Mouse (Mus musculus) cerebellum, adult 9-11 months (tissue): ENCODE results near the gene Ier3.

Experiments
- DNase-seq: peaks from one replicate; pipeline ENCODE4 v3.0.0; 2022

Ier3 gene

DNA sequence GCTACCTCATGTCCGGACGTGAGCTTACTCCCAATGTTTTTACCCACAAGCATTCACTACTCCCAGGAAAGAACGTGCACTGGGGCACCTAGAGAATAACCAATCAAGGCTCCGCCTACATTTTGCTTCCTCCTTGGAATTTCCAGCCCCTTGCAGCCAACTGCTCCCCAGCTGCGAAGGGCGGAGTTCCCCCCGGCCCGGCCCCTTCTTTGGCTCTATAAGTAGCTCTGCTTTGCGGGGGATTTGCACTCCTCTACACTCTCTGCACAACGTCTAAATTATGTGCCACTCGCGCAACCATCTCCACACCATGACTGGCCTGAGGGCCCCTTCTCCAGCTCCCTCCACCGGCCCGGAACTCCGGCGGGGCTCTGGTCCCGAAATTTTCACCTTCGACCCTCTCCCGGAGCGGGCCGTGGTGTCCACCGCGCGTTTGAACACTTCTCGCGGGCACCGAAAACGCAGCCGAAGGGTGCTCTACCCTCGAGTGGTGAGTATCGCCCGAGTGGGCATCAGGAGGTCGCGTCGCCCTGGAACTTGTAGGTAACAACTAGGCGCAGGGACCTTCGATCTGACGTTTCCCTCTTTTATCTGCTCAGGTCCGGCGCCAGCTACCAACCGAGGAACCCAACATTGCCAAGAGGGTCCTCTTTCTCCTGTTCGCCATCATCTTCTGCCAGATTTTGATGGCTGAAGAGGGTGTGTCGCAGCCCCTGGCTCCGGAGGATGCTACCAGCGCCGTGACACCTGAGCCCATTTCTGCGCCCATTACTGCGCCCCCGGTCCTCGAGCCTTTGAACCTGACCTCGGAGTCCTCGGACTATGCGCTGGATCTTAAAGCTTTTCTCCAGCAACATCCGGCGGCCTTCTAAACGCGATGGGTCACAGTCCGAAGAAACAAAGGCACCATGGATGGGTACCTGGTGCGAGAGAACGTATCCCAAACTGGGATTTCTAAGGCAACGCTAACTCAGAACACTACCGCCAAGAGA lies at the start of gene Ier3:
Gene Ier3, plus strand, starts transcription at position 246 of the 992 bp plus-strand sequence.
- peak; percentile 69 for DNase-seq

DNA sequence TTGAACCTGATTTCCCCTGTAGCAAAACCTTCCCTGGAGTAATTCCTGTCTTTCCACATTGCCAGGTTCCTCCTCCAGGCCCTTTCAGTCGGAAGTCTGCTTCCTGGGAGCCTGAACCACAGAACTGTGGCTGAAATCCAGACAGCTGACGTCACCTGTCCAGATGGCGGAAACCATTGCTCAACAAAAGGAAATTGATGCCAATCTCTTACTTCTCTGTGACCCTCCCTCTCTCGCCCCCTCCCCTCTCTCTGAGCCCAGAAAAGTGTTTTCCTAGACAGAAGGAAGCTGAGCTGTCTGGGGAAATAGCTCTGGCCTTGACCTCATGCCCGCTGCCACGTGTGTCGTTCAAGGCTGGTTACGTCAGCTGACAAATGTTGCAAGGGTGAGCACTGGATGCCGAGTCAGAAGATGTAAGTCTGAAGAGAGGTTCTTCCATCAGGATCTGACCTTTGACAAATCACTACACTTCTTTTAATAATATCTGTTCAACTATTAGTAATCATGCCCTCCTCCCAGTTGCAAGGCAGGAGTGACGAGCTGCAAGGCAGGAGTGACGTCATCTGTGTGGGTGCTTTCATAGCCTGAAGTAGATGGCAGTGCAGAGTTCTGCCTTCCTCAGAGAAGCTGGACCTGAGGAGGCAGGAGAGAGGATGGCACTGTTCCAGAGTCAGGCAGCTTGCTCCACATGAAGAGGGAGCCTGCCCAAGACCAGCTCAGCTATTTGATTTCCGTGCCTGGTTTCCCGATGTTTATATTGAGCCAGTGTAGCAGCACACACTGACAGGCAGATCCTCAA lies 44.5 kb upstream of the Ier3 start:
- DNase-seq: peak; percentile 93

DNA sequence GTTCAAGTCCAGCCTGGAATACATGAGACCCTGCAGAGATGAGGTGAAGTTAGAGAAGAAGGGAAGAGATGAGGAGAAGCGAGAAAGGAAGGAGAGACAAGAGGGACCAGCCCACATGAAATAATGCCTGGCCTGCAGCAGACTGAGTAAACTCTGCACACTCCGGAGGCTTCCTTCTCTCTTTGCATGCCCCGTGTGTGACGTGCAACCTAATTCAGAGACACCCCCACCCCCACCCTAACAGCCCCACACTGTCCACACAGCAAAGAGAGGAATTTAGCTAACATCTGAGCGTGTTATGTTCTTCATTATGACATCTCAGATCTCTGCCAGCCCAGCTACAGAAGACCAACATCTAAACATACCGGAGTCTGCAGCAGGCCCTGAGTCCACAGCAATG lies 42.5 kb upstream of the Ier3 start:
- DNase-seq: no peak

DNA sequence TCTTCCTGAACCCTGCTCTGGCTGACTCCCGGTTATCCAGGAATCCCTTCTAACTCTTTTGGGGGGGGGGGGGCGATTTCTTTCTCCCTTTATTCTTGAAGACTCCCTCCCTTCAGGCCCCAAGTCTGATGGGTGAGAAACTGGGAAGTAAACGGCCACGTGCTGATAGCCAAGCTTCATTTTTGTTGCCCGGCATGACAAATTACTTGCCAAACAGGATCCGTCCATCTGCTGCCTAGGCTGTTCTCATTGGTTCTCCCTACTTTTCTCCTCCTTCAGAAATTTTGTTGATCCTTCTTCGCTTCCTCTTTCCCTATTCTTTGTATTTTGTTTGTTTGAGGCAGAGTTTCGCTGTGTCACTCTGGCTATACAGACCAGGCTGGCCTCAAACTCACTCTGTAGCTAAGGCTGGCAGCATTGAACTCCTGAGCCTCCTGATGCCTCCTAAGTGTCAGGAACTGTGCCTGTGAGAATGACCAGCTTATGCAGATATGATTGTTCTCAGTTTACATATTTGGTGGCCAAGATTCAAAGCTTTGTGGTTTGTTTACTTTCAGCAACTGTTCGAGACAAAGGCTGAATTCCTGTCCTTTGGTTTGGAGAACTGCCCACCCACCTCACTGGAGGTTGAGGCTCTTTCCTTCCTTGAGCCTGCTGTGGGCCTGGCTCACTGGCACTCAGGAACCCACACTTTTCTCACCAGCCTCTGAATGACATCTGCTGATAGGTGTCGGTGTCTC lies 41.8 kb upstream of the Ier3 start:
- DNase-seq: no peak

DNA sequence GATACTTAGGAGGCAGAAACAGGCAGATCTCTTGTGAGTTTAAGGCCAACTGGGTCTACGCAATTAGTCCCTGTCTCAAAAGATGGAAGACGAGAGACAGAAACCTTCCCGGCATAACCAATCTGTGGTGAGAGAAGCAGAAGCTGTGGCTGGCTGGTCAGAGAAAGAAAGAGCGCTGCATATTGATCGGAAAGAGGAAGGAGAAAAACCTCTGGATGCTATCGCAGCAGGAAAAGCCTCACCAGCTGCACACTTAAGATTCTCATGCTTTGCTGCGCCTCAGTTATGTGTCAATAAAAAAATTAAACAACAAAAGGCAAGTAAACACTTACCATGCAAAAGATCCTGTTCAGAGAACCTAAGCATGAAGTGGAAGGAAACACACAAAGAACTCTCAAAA lies 41.1 kb upstream of the Ier3 start:
- no peak for DNase-seq

DNA sequence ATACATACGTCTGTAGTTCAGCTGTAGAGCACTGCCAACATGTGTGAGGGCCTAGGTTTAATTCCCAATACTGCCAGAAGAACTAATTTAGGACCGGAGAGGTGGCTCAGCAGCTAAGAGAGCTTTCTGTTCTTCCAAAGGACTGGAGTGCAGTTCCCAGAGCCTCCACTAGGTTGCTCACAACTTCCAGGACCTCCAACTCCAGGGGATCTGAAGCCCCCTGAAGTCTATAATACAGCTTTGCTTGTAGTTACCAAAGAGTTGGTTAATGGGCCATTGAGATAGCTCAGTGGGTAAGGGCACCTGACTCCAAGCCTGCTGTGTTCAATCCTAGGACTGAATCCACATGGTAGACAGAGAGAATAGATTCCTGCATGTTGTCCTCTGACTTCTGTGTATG lies 39.1 kb upstream of the Ier3 start:
- DNase-seq: no peak

DNA sequence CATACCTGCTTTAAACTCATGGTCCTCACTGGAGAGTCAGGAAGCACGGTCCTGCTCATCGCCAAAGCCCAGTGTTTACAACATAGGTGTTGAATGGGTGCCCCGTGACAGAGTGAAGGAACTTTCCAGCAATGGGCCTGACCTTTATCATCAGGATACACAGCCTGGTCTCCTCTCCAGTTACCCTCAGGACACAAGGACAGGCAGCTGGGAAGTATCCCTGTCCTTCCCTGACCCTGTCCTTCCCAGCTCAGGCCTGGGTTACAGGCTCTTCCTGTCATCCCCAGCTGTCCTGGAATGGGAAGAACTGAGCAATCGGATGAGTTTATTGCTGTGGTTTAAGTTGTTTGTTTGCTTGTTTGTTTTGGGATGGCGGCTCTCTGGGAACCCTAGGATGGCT lies 38.6 kb upstream of the Ier3 start:
- no peak for DNase-seq

DNA sequence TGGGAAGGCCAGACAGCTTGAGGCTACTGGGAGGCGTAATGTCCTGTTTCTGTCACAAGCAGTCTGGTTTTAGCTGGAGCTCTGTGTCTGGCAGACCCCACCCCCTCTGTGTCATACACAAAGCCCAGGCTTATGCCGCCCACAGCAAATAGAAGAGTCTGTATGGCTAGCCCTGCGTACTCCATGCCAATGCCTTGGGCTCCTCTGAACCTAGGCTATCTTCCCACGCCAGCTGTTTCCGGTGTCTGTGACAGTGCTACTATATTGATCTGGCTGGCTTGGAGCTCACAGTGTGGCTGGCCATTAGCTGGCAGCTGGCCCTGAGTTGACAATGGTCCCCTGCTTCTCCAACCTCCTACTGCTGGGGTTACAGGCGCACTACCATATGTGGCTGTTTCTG lies 37.5 kb upstream of the Ier3 start:
- no peak for DNase-seq

DNA sequence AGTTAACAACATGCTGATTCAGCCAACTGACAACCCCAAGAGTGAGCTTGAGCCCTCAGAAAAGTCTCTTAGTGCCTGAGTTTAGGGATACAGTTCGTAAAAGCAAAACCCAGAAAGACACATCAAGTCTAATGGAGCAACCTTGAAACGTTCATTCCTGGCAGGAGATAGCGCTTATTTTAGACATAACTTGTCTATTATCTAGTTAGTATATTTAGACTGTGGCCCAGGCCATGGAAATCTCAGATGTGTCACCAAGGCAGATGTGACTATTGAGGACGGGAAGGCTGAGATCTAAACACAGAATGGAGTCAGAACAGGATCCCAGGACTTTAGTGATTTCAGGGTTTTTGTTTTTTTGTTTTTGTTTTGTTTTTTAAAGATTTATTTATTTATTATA lies 36.3 kb upstream of the Ier3 start:
- DNase-seq: no peak

DNA sequence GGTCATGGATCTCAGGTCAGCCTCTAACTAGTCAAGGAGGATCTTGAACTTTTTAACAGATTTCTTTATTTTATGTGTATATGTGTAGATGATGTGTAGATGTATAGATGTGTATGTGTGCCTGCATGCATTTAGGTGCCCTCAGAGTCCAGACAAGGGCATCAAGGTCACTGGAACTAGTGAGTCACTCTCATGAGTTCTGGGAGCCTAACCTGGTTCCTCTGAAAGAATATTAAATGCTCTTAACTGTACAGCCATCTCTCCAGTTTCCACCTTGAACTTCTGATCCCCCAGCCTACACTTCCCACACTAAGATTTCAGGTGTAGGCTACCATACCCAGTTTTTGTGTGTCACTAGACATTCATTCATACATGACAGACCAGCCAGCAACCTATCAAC lies 34.0 kb upstream of the Ier3 start:
- no peak for DNase-seq

DNA sequence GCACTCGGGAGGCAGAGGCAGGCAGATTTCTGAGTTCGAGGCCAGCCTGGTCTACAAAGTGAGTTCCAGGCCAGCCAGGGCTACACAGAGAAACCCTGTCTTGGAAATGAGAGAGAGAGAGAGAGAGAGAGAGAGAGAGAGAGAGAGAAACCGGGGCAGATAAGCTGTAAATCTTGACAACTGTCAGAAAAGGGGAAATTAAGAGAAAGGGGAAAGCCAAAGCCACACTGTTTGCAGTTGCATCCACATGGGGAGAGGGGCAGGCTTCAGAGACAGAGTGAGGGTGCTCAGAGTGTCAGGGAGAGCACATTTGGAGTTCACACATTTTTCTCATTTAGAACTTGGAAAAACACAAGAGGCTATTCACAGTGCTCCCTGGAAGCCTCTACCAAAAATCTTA lies 33.5 kb upstream of the Ier3 start:
- no peak for DNase-seq

DNA sequence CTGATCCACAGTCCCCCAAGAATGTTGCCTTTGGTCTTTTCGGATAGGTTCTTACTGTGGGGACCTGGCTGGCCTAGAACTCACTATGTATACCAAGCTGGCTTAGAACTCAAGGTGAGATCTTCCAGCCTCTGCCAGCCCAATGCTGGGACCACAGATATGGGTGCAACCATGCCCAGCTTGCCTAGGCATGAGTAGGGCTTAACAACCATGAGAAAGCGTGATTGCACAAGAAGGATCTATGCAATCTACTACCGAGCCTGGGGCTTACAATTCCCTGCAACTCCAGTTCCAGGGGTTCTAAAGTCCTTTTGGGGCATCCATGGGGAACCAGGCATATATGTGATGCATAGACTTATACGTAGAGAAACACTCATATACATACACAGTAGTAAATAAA lies 30.6 kb upstream of the Ier3 start:
- DNase-seq: no peak

DNA sequence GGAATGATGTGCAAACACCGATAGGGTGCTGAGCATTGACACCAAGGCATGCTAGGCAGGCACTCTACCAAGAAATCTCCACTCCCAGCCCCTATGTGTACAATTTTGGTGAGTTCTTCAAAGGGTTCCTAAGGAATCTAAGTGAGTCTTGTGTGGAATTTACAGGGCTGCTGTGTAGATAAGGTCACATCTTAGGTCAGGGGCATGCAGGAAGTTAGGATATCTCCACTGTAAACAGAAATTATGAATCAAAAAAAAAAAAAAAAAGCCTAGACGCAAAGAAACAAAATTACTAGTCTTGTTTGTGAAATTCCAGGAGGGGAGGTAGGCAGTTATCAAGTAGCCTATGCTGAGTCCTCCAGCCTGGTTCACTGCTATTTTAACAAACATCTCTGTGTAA lies 28.6 kb upstream of the Ier3 start:
- no peak for DNase-seq

DNA sequence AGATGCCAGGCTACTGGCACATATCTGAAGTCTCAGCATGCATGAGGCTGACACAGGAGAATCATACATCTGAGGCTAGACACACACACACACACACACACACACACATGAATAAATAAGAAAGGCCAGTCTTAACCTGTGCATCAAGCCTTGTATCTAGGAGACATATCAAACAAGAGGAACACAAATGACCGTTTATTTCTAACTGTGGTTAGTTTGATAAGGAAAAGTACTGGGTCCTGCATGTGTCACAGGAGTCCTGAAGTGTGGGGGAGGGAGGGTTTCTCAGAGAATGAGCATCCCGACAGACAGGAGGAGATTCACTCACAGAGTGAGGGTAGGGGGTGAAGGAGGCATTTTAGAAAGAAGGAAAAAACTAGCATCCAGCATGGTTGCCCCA lies 26.4 kb upstream of the Ier3 start:
- no peak for DNase-seq

DNA sequence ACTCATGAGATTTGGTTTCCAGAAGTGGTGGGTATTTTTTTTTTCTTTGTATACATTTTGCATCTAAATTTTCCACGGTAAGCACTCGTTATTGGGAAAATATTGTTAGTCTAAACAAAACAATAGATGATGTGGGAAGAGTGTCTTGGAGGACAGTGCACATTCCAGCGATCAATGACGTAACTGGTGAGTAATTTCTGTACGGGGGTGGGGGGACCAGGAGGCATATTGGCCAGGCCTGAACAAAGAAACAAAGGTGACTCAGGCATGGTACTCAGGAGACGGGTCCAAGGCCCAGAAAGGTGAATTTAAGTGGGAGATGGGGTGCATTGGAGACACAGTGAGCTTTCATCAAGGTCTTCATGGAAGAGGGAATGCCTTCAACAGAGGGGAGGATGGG lies 25.8 kb upstream of the Ier3 start:
- DNase-seq: no peak

DNA sequence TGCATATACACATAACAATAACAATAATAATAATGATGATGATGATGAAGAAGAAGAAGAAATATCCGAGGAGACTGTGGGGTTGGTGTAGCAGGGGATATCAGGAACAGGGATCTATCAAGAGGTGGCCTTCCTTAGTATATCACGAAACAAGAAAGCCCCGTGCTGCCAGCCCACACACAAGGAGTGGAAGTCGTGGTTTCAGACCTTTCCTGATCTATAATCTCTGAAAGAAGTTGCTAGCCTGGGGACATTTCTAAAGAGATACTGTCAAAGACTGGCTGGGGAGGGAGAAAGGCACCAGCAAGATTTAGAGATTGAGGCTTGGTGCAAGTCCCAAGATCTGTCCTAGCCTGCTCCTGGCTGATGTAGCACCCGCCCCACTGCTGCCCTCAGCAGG lies 24.6 kb upstream of the Ier3 start:
- DNase-seq: no peak

DNA sequence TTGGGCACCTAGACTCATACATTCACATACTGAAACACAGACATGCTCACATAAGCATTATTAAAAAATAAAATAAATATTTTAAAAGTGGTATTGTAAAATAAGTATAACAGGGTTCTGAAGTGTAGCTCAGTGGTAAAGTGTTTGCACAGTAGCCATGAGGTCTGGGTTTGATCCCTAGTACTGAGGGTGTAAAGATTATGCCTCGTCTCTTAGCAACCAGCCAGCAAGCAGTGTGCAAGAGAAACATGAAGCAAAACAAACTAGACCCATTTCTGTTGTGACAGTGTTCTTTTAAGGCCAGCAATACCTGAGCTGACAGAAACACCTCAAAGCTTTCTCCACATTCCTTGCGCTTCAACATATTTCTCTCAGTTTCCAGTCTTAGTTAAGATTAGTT lies 20.6 kb upstream of the Ier3 start:
- DNase-seq: no peak

DNA sequence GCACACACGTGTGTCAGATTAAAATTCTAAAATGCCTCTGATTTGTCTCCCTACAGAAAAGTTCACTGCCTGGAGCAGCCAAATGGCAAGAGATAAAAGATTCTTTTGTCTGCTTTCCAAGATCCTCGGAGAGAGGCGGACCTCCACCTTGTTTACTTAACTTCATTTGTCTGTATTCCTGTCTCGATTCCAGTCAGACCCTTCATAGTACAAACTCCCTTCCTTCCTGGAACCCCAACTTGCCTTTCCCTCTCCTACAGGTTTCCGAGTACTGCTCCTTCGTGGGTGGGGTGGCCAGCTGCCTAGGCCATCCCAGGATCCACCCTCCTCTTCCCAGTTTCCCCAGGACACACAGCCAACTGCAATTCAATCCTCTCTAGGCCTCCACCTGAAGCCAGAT lies 18.5 kb upstream of the Ier3 start:
- no peak for DNase-seq

DNA sequence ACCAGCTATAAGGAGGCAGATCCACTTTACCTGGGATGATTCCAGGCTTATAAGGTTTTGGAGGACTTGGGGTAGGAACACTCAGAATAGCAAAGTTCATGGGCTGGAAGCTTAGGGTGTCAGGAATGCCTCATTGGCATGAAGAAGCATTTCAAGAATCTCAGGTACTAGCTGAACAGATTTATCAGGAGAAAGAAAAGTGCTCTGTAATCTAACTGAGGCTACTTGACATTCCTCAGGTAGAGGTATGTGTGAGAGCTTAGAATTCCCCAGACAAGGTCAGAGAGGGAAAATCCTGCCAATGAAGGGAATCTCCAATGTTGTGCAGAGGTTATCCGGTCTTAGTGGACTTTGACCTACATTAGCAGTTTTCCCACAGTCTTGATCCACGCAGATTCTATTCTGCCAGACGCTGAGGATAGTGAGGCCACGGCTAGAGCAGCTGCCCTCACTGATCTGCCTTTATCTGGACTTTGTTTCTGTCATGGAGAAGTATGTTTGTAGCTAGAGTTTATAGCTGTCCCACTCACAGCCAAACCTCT lies 17.6 kb upstream of the Ier3 start:
- DNase-seq: no peak

DNA sequence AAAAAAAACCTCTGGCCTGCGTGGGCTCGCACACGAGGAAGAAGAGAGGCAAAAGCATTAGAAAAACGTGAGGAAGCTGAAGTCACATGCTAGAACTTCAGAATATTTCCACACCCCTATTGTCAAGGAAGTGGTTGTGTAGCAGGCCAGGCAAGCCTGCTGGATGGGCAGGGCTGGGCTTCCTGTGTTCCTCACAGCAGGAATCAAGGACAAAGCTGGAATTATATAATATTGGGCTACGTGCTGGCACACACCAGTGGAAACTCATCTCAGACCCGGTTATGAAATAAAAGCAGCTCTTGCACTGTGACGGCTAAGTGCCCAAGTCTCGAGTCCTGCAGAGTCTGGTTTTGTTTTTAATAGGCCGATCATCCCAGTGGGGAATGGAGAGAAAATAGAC lies 13.4 kb upstream of the Ier3 start:
- DNase-seq: no peak

DNA sequence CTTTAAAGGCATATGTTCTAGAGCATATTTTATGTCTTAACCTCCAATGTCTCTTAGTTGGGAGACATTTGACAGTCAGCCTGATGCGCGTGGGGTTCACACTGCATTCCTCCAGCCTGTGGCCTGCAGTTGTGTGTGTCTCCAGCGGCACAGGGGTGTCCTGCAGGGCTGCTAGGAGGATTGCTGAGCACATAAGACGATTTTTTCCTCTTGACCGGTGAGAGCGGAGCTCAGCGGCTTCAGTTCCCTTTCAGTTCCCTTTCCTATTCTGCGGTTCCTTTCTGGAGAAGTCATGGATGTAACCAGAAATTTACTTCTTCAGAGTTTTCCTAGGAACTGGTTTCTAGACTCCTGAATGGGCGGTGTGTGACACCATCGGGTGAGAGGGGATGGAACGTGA lies 12.1 kb upstream of the Ier3 start:
- no peak for DNase-seq

DNA sequence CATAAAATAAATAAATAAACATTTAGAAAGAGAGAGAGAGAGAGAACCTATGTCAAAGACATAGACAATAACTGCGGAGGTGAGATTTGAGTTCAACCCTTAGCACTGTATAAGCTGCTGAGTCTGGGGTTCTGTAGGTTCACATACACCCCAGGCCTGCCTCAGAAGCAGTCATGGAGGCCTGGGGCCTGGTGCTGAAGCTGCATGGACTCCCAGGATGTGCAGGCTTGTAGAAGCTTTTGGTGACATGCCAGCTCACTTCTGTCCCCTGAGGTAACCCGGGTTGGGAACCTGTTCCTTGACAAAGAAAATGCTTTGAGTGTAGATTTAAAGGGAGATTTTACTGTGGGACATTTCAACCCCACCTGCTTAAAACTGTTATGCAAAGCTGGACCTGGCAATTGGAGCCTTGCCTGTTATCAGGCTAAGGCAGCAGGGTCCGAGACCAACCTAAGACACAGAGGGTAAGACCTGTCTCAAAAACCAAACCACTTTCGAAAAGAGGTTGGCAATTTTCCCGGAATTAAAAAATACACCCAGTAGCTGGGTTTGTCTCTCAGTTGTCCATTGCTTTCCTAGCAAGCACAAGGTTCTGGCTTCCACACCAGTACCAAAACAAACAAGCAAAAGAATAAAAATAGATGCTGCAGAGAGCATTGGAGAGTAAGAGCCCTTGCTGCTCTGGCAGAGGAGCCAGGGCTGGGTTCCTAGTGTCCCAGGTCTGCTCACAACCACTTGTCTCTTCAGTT lies 10.4 kb upstream of the Ier3 start:
- DNase-seq: no peak
